Mouse (Mus musculus) heart, postnatal 0 days (tissue): ENCODE results near the gene Amigo1.

Source experiments
- CTCF ChIP-seq: IDR thresholded peaks from 2 replicates; pipeline ENCODE4 v1.5.1; 2016; ENCODE audit warnings: antibody characterized with exemption, control low read depth, low read depth
- EP300 ChIP-seq: IDR thresholded peaks from 2 replicates; pipeline ENCODE4 v1.6.1; 2016; ENCODE audit warnings: antibody characterized with exemption, low read depth

DNA sequence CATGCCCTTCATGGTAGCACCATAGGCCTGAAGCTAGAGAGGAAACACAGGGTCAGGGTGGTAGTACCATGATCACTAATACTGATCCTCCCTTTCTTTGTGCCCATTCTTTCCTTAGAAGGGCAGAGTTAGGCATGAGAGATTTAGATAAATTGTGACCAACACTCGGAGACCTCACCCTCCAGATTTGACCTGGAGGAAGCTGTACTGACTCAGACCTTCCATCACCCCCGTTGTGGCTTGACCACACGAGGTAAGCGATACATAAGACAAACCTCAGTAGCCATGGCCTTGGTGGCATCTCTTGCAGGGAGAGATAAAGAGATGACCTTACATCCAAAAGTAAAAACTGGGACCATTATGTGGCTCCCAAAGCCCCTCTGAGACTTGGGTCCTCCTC, 9.2 kb downstream of the Amigo1 start:
- TF ChIP-seq CTCF (no peak), EP300 (no peak)
